Mouse (Mus musculus) hindbrain, embryonic 16.5 days (tissue): ENCODE data around the gene Kcnq5. TPM values are rescaled to one million over a fixed set of nuclear protein-coding genes. Genes with fewer than 3 reads are reported as not detected.

Experiments used
- ATAC-seq: fragments of 200-750 bp; cut with Nextera tagmentation; 2 replicates; pipeline ENCODE4 v1.8.0; 2017; ENCODE audit warnings: moderate TSS enrichment, moderate library complexity
- H3K27ac ChIP-seq: fragments of 300-500 bp; sonication (generic); 2 replicates; pipeline ENCODE4 v1.5.1; 2014; ENCODE audit warnings: low read depth, mild to moderate bottlenecking, control low read depth, low read length, moderate library complexity
- H3K27me3 ChIP-seq: fragments of 300-500 bp; sonication (generic); replicated peaks from 2 replicates; pipeline ENCODE4 v1.6.1; 2014; ENCODE audit warnings: low read length; ENCODE audit not compliant: control insufficient read depth, insufficient read depth
- H3K36me3 ChIP-seq: fragments of 300-500 bp; sonication (generic); 2 replicates; pipeline ENCODE4 v1.6.1; 2014; ENCODE audit warnings: mild to moderate bottlenecking, low read length, moderate library complexity, mixed read lengths; ENCODE audit not compliant: control insufficient read depth, insufficient read depth
- H3K4me1 ChIP-seq: fragments of 300-500 bp; sonication (generic); 2 replicates; pipeline ENCODE4 v1.6.1; 2014; ENCODE audit warnings: low read depth, low read length; ENCODE audit not compliant: control insufficient read depth, insufficient read depth
- H3K4me2 ChIP-seq: fragments of 300-500 bp; sonication (generic); 2 replicates; pipeline ENCODE4 v1.6.1; 2014; ENCODE audit warnings: mild to moderate bottlenecking, low read length, control low read depth, moderate library complexity
- H3K4me3 ChIP-seq: fragments of 300-500 bp; sonication (generic); 2 replicates; pipeline ENCODE4 v1.5.1; 2014; ENCODE audit warnings: mild to moderate bottlenecking, low read length, control low read depth, moderate library complexity
- H3K9ac ChIP-seq: fragments of 300-500 bp; sonication (generic); 2 replicates; pipeline ENCODE4 v1.6.1; 2014; ENCODE audit warnings: low read depth, mild to moderate bottlenecking, control low read depth, low read length, moderate library complexity
- H3K9me3 ChIP-seq: fragments of 300-500 bp; sonication (generic); 2 replicates; pipeline ENCODE4 v1.6.1; 2014; ENCODE audit warnings: mild to moderate bottlenecking, low read length, moderate library complexity; ENCODE audit not compliant: control insufficient read depth
- WGBS: fragments of 180-500 bp; shearing (Covaris S2); extraction: QIAGEN DNeasy Blood & Tissue Kit; methylation state at CpG from one replicate; pipeline ENCODE4 v1.1.7; 2014; 5-methylcytosine and 5-hydroxymethylcytosine counted together
- polyA plus RNA-seq: library from polyadenylated mRNA; unstranded; fragments of >200 nt; fragmentation: Nextera tagmentation; extraction: Ambion mirVana; gene quantifications from 2 replicates; pipeline ENCODE4 v1.2.1, GENCODE M21; 2015

Gene Kcnq5
- polyA plus RNA-seq, 1 experiment from 2014 or later, result 2.6 TPM

DNA sequence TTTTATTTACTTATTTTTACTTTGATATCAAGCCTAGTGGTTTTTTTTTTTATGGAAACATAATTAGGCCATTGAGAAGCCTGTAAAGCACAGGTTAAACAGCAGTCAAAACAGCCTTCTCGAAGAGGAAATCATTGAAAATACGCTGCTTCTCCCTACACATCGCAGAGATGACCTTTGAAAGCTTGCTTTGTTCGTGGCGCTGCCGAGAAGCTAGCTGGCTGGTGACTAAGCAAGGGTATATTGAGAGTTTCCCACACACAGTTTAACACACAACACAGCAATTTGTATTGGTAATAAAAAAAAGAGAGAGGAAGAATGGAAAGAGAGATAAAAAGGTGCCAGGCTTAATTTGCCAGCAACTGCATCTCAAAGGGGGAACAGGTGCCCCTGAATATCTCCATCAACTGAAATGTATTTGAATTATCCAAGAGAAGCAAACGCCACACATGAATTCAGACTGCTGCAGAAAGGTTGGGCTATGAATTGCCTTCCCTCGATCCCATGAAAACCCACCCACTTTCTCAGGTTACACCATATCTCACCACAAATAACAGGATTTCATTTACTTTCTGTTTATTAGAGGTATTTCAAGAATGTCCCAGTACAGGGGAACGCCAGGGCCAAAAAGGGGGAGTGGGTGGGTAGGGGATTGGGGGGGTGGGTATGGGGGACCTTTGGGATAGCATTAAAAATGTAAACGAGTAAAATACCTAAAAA is 461.8 kb downstream of the Kcnq5 start:
- Histone ChIP-seq H3K36me3 (no peaks in the 10 kb centered on the region), H3K4me2 (no peak overlapping the region), H3K27ac (no peak overlapping the region), H3K27me3 (no peaks in the 10 kb centered on the region), H3K9ac (no peak overlapping the region), H3K9me3 (no peaks in the 10 kb centered on the region), H3K4me1 (no peaks in the 10 kb centered on the region), H3K4me3 (no peak overlapping the region)
- no peak for ATAC-seq
- 55% methylated on average over 10 of the region's 10 CpGs for WGBS

DNA sequence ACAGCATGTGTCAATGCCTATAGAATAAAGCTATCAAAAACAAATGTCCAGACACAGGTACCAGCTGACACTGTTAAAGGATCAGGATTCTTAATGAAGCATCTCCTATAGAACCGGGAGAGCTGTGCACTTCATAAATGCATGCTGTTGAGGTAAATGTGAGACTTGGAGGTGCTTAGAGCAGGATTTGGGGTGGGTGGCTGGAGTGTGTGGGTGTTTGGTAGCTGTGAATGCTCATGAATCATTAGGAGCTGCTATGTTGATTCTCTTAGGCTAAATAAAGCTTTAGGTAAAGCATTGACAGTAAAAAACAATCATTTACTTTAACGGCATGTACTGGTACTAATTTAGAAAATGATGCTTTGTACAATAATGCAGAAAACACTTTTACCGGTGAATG is 465.4 kb downstream of the Kcnq5 start:
- Histone ChIP-seq H3K36me3 (no peaks in the 10 kb centered on the region), H3K4me1 (no peaks in the 10 kb centered on the region), H3K9me3 (no peaks in the 10 kb centered on the region), H3K27ac (no peak overlapping the region), H3K9ac (no peak overlapping the region), H3K4me3 (no peak overlapping the region), H3K27me3 (no peaks in the 10 kb centered on the region), H3K4me2 (no peak overlapping the region)
- no peak for ATAC-seq
- 87% methylated on average over 3 of the region's 3 CpGs for WGBS

DNA sequence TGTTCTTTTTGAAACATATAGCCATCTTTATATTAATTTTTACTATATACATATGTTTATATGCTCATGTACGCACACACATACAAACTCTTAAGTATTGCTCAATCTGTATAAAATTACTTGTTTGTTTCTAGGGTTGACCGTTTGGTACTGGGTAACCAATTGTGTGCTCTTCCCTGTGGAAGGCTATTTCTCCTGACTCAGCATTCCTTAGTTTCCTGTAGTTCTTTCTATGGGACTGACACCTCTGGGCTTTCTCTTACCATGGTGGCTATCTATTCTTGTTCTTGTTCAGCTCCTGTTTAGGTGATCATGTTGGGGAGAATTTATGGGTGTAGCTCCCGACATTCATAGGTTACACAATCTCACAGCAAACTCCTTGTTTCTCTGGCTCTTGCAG is 473.1 kb downstream of the Kcnq5 start:
- no peaks in the 10 kb centered on the region for H3K9me3 ChIP-seq
- no peak overlapping the region for H3K4me2 ChIP-seq
- H3K27ac ChIP-seq, result no peak overlapping the region
- H3K27me3 ChIP-seq, result no peaks in the 10 kb centered on the region
- H3K4me1 ChIP-seq, result no peaks in the 10 kb centered on the region
- 94% methylated on average over 3 of the region's 3 CpGs for WGBS
- no peak overlapping the region for H3K4me3 ChIP-seq
- ATAC-seq, result no peak
- no peak overlapping the region for H3K9ac ChIP-seq
- H3K36me3 ChIP-seq, result no peaks in the 10 kb centered on the region

DNA sequence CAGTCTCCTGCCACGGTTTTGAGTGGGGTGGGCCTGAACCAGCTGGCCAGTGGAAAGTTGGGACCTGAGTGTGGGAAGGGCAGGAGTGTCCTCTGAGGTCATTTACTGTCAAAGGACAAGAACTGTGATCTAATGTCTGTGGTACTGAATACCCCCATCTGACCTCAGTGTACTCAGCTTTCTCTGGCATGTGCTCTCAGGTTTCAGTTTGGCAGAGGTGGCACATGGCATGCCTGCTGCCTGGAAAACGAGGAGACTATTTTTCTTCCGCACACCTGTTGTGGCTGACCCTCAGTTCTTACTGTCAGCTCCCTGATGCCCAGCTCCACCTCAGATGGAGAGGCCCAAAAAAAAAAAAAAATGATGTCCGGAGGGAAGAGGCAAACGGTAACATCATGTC is 475.5 kb downstream of the Kcnq5 start:
- no peaks in the 10 kb centered on the region for H3K36me3 ChIP-seq
- no peak overlapping the region for H3K4me2 ChIP-seq
- no peak for ATAC-seq
- H3K9ac ChIP-seq, result no peak overlapping the region
- H3K27ac ChIP-seq, result no peak overlapping the region
- no peaks in the 10 kb centered on the region for H3K27me3 ChIP-seq
- no peaks in the 10 kb centered on the region for H3K9me3 ChIP-seq
- H3K4me3 ChIP-seq, result no peak overlapping the region
- no peaks in the 10 kb centered on the region for H3K4me1 ChIP-seq
- WGBS, result 67% methylated on average over 5 of the region's 5 CpGs

DNA sequence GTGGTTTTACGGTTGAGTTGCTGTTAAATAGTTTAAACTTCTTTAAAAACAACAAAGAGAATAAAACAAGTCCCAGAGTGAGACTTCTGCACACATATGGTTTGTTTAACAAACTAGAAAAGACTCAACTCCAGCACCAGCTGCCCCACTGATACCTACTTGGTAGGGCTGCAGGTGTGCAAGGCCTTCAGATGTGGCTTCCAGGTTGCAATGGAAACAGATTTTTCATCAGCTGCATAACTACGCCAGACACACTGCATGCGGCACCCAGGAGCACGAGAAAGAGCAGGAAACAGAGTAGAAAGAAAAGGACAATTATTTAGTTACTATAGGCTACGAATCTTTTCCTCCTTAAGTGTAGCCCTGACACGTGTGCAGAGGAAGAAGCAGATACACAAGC is 492.4 kb downstream of the Kcnq5 start:
- WGBS, result 88% methylated on average over 6 of the region's 6 CpGs
- Histone ChIP-seq H3K4me1 (no peaks in the 10 kb centered on the region), H3K36me3 (no peaks in the 10 kb centered on the region), H3K9me3 (no peaks in the 10 kb centered on the region), H3K9ac (no peak overlapping the region), H3K27ac (no peak overlapping the region), H3K27me3 (no peaks in the 10 kb centered on the region), H3K4me3 (no peak overlapping the region), H3K4me2 (no peak overlapping the region)
- ATAC-seq, result no peak

DNA sequence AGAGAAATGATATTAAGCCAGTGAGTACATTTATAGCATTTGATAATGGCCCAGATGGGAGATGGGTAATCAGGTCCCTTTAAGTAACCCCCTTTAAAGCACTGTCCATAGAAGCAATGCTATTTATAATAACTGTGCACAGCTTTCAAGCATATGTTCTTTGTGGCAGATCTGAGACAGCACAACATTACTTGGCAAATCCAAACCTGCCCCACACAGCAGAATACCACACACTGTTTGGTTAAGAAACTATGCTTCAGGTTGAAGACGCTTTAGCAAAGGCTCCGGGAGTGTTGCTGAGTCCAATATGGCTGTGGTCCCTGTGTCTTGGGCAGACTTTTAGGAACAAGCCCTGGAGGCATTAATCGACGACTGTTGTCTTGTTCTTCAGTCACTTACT is 495.3 kb downstream of the Kcnq5 start:
- H3K4me2 ChIP-seq, result no peak overlapping the region
- no peak overlapping the region for H3K9ac ChIP-seq
- no peak overlapping the region for H3K27ac ChIP-seq
- no peaks in the 10 kb centered on the region for H3K36me3 ChIP-seq
- 91% methylated on average over 4 of the region's 4 CpGs for WGBS
- no peak for ATAC-seq
- no peaks in the 10 kb centered on the region for H3K4me1 ChIP-seq
- H3K9me3 ChIP-seq, result no peaks in the 10 kb centered on the region
- H3K27me3 ChIP-seq, result no peaks in the 10 kb centered on the region
- no peak overlapping the region for H3K4me3 ChIP-seq

DNA sequence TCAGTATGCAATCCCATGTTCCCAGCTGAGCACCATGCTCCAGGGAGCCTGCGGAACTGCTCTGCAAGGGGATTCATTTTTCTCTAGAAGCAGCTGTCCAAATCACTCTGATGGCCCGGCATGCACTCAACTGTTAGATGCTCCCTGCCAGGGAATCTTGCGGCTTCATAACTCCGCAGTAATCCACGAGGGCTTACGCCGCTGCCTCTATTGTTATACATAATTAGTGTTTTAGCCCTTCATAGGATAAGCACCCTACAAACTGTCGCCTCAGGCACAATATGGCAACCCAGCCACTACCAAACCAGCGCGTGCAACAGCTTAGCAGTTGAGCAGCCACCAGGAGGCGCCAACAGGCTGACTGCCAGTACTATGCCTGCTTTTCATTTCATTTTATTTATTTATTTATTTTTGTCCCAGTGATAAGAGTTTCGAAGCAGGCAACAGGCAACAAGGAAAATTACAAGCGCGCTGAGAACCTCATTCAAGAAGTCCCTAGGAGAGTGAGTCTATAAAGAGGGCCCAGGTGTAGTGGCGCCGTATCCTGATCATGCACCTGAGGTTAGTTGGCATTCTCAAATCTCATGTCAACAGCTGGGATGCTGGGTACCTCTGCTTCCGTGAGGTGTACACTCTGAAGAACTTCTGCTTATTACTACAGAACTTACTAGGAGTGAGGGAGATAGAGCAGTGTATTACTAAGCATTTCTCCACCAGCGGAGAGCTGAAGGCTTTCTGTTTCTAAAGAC is 500.6 kb downstream of the Kcnq5 start:
- Histone ChIP-seq H3K4me2 (peak overlapping the region; percentile 46), H3K4me3 (peak overlapping the region; percentile 25), H3K9ac (no peak overlapping the region), H3K27ac (no peak overlapping the region), H3K36me3 (no peaks in the 10 kb centered on the region), H3K9me3 (no peaks in the 10 kb centered on the region), H3K4me1 (no peaks in the 10 kb centered on the region), H3K27me3 (no peaks in the 10 kb centered on the region)
- ATAC-seq, result peak; percentile 91
- WGBS, result 48% methylated on average over 18 of the region's 18 CpGs

DNA sequence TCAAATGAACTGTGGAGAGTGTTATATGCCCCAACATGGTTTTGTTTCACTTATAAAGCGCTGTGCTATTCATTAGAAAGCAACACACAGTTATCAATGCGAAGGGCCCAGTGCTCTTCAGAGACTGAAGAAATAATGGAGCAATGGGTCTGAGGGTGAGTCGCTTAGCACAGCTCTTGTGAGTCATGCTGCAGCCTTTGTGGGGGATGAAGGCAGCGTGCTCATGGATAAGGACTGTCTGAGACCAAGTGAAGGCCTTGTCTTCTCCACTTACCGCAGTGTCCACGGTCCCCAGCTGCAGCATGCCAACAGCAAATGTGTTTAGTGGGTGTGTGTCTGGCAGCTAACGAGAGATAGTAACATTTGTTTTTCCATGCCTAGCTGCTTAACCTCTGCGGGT is 503.2 kb downstream of the Kcnq5 start:
- 84% methylated on average over 8 of the region's 8 CpGs for WGBS
- Histone ChIP-seq H3K9ac (no peak overlapping the region), H3K4me1 (no peaks in the 10 kb centered on the region), H3K36me3 (no peaks in the 10 kb centered on the region), H3K9me3 (no peaks in the 10 kb centered on the region), H3K4me2 (no peak overlapping the region), H3K27ac (no peak overlapping the region), H3K27me3 (no peaks in the 10 kb centered on the region), H3K4me3 (no peak overlapping the region)
- no peak for ATAC-seq

DNA sequence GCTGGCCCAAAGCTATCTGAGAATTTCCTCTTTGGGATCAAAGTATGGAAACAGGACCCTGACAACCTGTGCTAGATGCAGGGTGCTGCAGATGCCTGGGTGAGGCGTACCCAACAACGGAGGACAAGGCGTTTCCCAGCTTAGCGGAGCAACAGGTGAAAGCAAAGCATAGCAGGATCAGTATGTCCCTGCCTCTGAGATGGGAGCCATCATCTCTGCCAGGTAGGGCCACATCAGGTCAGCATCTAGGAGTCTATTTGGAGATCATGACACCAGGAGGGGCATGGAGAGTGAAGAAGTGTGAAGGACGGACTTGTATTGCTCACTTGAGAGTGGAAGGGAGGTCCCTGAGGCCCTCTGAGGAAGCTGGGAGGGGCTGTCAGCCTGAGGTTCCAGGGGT is 505.8 kb downstream of the Kcnq5 start:
- Histone ChIP-seq H3K9me3 (no peaks in the 10 kb centered on the region), H3K4me3 (no peak overlapping the region), H3K4me1 (no peaks in the 10 kb centered on the region), H3K9ac (no peak overlapping the region), H3K4me2 (no peak overlapping the region), H3K27ac (no peak overlapping the region), H3K36me3 (no peaks in the 10 kb centered on the region), H3K27me3 (no peaks in the 10 kb centered on the region)
- no peak for ATAC-seq
- 89% methylated on average over 5 of the region's 5 CpGs for WGBS
